Mouse (Mus musculus): ENCODE results near the gene Tsks.

The Tsks gene

DNA sequence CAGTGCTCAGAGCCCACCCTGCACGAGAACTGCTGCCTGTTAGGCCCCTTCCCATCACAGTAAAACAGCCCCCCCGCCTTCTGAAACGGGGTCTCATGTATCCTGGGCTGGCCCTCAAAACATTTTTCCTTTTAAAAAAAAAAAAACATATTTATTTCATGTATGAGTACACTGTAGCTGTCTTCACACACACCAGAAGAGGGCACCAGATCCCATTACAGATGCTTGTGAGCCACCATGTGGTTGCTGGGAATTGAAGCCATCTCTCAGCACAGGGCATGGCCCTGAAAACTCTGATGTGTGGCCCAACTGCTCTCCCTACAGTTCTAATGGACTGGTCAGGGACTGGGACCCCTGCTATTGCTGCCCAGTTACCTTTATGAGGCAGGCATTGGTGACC, 35.3 kb downstream of the Tsks start:
- no peak for DNase-seq (ENCODE audit: low spot score)

- DNase-seq (ENCODE audit: low spot score): no peak
These were observed 38.5 kb downstream of the Tsks start for GRCm38 (mm10) chr7:44981539-44981938.

DNA sequence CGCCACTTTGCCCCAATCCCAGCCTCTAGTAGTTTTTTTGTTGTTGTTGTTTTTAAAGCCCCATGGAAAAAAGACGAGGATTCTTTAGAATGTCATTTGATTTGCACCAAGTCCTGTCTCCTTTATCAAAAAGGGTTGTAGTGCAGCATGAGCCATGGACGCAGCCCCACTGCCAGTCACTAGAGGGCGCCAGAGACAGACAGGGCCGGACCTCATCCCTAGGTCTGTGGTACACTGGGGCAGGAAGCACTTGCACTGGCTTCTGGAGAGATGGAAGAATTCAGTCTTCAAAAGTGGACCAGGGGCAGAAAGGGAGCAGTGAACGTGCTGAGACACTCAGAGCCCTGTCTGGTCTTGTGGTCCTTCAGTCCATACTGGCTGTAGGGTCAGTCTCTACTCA, 40.1 kb downstream of the Tsks start:
- DNase-seq (ENCODE audit: low spot score): peak; percentile 90

DNA sequence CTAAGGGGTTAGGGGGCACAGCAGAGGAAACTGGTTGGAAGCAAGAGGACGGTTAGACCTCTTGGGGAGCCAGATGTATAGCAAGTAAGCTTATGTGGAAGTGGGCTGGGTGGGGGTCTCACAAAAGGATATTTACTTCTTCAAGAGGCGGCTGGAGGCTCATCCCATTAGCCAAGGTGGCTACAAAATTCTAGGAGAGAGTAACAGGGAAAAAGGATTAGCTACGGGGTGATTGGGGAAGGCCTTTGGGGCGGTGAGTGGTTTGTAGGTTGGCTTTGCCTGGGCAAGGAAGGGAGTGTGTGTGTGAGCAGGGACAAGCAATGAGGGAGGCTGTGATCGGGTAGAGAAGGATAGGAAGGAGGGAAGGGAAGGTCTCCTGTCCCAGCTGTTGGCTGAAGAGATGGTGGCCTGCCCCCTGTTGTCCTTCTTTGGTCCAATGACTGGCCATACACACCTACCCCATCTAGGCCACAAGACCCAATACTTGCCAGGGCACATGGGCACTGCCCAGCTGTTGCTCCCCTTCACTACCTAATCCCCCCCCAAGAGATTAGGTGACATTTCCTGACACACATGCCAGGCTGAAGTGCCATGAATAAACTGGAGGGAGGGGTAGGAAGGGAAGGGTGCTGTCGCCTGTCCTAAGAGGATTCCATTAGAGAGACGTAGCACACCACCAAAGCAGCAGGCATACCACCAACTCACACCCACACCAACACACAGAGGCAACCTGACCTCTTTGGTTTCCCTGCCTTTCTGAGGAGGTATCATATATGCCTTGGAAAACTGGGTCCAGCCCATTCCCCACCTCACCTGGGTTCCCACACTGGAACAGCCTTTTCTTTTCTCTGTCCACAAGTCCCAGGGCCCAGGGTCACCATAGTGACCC, 41.2 kb downstream of the Tsks start:
- no peak for DNase-seq (ENCODE audit: low spot score)

- DNase-seq (ENCODE audit: low spot score): no peak
These were observed 41.8 kb downstream of the Tsks start for GRCm38 (mm10) chr7:44984833-44985164.

- DNase-seq (ENCODE audit: low spot score): peak; percentile 89
These were observed 42.7 kb downstream of the Tsks start for GRCm38 (mm10) chr7:44985595-44986191.

DNA sequence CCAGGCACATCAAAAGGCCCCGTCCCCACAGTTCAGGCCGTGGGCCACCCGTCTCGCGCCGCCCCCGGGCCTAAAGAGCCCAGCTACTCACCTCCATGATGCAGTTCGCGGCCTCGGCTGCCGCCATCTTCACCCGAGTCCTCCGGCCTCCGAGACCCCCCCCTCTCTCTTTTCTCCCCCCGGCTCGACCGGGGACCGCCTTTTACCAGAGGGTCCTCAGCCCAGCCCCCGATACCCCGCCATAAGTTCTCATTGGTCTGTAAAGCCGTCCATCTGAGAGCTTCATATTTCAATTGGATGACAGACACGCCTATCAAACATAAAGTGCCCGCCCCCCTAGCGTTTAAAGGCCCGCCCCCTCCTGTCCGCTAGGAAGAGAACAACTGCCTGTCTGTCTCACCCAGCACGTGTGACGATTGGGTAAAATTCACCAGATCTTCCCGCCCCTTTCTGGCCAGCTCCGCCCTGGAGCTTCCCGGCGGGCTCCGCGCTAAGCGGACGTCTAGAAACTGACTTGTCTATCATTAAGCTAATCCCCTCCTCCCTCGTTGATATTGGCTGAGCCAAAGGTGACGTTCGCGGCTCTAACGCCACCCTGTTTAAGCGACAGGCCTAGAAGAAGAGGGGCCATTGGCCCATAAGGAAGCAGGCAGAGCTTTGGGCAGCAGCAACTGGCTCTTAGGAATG, 43.3 kb downstream of the Tsks start, which contains the start of gene Prmt1:
Prmt1 (minus strand) TSS at position 377 of the 687 bp plus-strand sequence.
- peak; percentile 99 for DNase-seq (ENCODE audit: low spot score)

- DNase-seq (ENCODE audit: low spot score): peak; percentile 84
These were observed 44.1 kb downstream of the Tsks start for GRCm38 (mm10) chr7:44986879-44987718.

DNA sequence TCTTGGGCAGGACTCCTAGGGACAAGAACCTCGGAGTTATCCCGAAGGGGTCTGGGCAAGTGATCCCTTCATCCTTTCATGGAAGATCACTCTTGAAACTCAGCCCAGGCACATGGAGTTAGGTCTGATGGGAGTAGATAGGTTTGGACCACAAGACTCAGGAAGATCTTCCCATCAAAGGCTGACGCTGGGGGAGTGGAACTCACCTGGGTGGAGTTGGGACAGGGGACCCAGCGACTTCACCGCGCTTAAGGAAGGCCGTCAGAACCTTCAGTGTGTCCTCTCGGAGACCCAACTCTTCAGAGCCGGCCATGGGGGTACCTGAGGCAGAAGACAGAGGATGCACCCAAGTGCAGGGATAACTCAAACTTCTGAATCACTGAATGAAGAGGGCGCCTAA, 53.7 kb downstream of the Tsks start:
- DNase-seq (ENCODE audit: low spot score): no peak

DNA sequence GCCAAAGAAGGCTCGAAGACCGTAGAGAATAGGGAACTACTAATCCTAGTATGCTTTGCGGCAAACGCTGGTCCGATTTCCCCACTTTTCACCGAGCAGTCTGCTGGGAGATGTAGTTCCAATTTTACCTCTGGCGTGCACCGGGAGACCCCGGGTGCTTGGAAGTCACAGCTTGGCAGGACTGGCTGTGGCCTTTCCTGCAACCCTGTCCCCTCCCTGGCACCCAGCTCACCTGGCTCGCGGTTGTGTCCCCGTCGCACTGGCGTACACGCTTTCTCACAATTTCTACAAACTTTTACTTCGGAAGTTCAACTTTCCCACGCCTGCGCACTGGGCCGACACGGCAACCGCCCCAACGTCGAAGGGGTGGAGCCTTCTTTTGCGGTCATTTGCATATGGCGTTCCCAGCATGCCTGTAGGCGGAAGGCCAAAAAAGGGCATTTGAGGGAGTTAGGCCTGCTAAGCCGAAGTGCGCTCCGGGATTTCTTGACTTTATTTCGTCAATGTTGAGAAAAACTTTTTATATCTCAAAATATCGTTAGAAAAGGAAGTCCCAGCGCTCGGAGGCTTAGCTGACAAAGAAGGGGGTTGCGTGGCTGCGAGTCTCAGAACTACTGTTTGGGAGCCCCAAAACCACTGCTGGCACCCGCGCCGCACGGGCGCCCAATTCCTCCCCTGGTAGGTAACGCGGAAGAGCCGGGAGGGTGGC, 54.4 kb downstream of the Tsks start, which contains the start of gene Irf3:
Irf3 (plus strand) TSS at position 418 of the 709 bp plus-strand sequence.
- DNase-seq (ENCODE audit: low spot score): peak; percentile 99

- DNase-seq (ENCODE audit: low spot score): peak; percentile 58
These were observed 55.0 kb downstream of the Tsks start for GRCm38 (mm10) chr7:44997940-44998428.

- DNase-seq (ENCODE audit: low spot score): peak; percentile 67
These were observed 55.5 kb downstream of the Tsks start, which contains the start of gene Bcl2l12 for GRCm38 (mm10) chr7:44998501-44998955. TSS of gene Bcl2l12 (minus strand) at chr7:44998712.

DNA sequence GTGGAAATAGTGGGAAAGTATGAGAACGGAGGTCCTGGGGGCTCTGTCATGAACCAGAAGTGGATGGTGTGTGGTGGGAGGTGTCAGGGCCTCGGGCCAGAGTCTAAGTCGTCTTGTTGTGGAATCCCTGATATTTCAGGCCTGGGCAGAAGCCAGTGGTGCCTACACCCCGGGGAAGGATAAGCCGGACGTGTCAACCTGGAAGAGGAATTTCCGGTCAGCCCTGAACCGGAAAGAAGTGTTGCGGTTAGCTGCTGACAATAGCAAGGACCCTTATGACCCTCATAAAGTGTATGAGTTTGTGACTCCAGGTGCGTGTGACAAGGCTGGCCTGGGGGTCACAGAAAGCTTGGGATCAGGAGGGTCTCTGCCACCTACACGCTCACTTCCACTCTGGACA, 56.7 kb downstream of the Tsks start:
- no peak for DNase-seq (ENCODE audit: low spot score)

GRCm38 (mm10) chr7:45000539-45001114, 57.6 kb downstream of the Tsks start:
- no peak for DNase-seq (ENCODE audit: low spot score)

DNA sequence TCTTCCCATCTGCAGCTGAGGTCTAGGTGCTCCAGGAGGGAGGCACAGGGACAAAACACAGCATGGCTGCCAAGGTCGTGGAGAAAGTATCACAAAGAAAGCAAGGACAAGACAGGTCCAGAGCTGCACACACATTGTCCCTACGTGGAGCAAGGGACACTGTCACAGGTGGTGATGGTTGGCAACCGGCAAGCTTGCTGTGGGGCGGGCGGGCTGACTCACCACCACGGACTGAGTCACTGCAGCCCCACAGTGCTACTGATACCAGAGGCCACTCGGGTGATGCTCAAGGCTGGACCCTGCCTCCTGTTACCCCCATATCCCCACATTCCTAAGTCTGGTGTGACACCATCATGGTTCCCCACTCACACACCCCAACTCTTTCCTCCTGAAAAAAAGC, 59.4 kb downstream of the Tsks start:
- no peak for DNase-seq (ENCODE audit: low spot score)

- DNase-seq (ENCODE audit: low spot score): no peak
These were observed 61.5 kb downstream of the Tsks start for GRCm38 (mm10) chr7:45004546-45004945.

- DNase-seq (ENCODE audit: low spot score): no peak
These were observed 62.5 kb downstream of the Tsks start for GRCm38 (mm10) chr7:45005321-45005992.

GRCm38 (mm10) chr7:45006503-45006902, 63.5 kb downstream of the Tsks start:
- no peak for DNase-seq (ENCODE audit: low spot score)

DNA sequence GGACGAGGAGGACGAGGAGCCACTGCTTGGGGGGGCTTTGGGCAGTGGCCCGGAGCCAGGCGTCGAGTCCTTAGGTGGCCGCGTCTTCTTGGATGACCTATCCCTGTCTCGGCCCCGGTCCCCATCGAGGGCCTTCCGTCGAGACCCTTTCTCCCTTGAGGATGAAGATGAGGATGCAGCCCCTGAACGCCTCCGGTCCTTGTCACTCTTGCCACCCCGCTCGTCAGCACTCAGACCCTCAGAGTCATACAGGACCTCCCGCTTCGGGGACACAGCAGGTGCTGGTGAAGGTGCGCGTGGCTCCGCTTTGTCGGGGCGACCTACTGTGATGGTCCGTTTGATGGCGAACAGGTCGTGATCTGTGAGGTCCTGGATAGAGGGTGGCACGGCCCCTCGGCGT, 64.1 kb downstream of the Tsks start:
- DNase-seq (ENCODE audit: low spot score): no peak

All from embryo, embryonic 10 days (tissue).